Mouse (Mus musculus) C2C12 (cell line): Measurements from ENCODE around the gene Fam71e1. TPM values are rescaled to one million over a fixed set of nuclear protein-coding genes. Genes with fewer than 3 reads are reported as not detected.

Experiments used
- H3K27me3 ChIP-seq: one replicate; pipeline ENCODE4 v1.6.1; 2011; ENCODE audit not compliant: control insufficient read depth, insufficient read depth, insufficient read length
- H3K36me3 ChIP-seq: one replicate; pipeline ENCODE4 v1.6.1; 2011; ENCODE audit not compliant: control insufficient read depth, insufficient read depth
- H3K4me3 ChIP-seq: one replicate; pipeline ENCODE4 v1.5.1; 2011; ENCODE audit warnings: mild to moderate bottlenecking, control low read depth; ENCODE audit not compliant: poor library complexity, insufficient read depth, severe bottlenecking
- H3K79me2 ChIP-seq: one replicate; pipeline ENCODE4 v1.6.1; 2011; ENCODE audit not compliant: control insufficient read depth, insufficient read depth
- H3K79me3 ChIP-seq: one replicate; pipeline ENCODE4 v1.6.1; 2011; ENCODE audit warnings: low read depth, control low read depth
- H3ac ChIP-seq: one replicate; pipeline ENCODE3; 2011; ENCODE audit warnings: low read depth; ENCODE audit not compliant: control insufficient read depth, insufficient read length
- CEBPB ChIP-seq: IDR thresholded peaks from one replicate; pipeline ENCODE4 v1.6.1; 2011; ENCODE audit warnings: low read depth, mild to moderate bottlenecking, control low read depth, moderate library complexity
- CTCF ChIP-seq: IDR thresholded peaks from one replicate; pipeline ENCODE4 v1.5.1; 2011; ENCODE audit not compliant: control insufficient read depth, insufficient read depth, insufficient read length
- FOSL1 ChIP-seq: IDR thresholded peaks from one replicate; pipeline ENCODE4 v1.8.0; 2011; ENCODE audit warnings: mild to moderate bottlenecking, low read length; ENCODE audit not compliant: poor library complexity, insufficient read depth, severe bottlenecking
- MAX ChIP-seq: IDR thresholded peaks from one replicate; pipeline ENCODE4 v1.6.1; 2011; ENCODE audit warnings: mild to moderate bottlenecking, control low read depth
- MYOD1 ChIP-seq: IDR thresholded peaks from one replicate; pipeline ENCODE4 v1.6.1; 2011; ENCODE audit warnings: low read depth; ENCODE audit not compliant: control insufficient read depth, insufficient read length
- MYOG ChIP-seq: IDR thresholded peaks from one replicate; pipeline ENCODE4 v1.6.1; 2011; ENCODE audit not compliant: control insufficient read depth, insufficient read length; ENCODE audit errors: extremely low read depth
- USF1 ChIP-seq: IDR thresholded peaks from one replicate; pipeline ENCODE4 v1.6.1; 2011; ENCODE audit warnings: low read depth, mild to moderate bottlenecking, control low read depth, moderate library complexity
- polyA plus RNA-seq: library from polyadenylated mRNA; unstranded; fragments of >200 nt; fragmentation: generic; extraction: Trizol; gene quantifications from one replicate; pipeline ENCODE4 v1.2.1, GENCODE M21; 2012; ENCODE audit warnings: missing spikeins

The Fam71e1 gene
- polyA plus RNA-seq, 1 experiment: 0.95 TPM

DNA sequence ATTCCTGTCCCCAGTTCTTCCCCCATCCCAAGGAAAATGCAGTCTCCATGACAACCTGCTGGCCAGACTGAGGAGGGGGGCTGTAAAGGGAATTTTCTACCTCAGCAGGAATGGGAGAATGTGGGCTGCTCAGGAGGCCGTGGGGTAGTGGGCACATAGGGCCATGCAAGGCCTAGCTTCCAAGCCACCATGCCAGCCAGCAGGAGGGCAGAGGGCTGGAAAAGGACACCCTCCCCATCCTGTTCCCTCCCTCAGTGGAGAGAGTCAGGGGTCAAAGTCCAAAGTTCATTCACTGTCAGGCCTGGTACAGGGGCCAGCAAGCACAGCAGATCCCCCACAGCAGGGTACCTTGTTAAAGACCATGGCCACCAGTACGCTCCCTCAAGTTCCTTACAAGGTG lies 31.3 kb upstream of the Fam71e1 start, which contains the start of gene Aspdh:
TSS of gene Aspdh (plus strand) at position 281 of the 400 bp plus-strand sequence.
- Histone ChIP-seq H3K79me3 (no peaks in the 10 kb centered on the region), H3K79me2 (no peaks in the 10 kb centered on the region), H3K27me3 (peaks cover 46% of the 10 kb centered on the region), H3K4me3 (no peak within 1 kb of the TSS), H3K36me3 (no peaks in the 10 kb centered on the region), H3ac (no peak within 1 kb of the TSS)
- no peak for TF ChIP-seq MYOG
- no peak for TF ChIP-seq MAX
- no peak for TF ChIP-seq CEBPB
- TF ChIP-seq FOSL1: no peak
- no peak for TF ChIP-seq CTCF
- TF ChIP-seq MYOD1: no peak
- no peak for TF ChIP-seq USF1

DNA sequence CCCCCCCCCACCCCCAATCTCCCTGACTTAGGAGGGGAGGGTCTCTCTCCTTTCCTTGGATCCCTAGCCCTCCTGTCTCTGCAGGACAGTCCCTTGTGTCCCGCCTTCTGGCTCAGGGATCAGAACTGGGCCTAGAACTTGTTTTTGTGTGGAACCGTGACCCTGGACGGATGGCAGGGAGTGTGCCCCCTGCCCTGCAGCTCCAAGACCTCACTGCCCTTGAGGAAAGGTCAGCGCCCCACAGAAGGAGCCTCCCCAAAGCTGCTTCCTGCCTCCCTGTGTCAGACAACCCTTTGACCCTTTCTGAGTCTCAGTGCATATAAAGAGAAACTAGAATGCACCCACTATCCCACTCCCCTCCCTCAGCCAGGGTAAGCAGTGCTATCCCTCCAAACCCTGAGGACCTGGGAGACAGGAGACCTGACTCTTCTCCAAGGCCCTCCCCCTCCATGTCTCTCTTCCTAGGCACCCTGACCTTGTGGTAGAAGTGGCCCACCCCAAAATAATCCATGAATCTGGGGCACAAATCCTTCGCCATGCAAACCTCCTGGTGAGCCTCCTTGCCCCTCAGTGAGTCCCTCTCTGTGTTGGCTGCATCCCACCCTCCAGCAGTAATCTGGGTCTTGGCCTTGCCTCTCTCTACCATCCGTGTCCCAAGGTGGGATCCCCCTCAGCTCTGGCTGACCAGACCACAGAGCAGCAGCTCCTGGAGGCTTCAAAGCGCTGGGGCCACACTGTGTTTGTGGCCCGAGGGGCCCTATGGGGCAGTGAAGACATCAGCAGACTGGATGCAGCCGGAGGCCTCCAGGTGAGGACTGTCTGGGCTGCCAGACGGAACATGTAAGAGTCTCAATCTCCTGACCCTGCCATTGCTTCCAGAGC lies 30.1 kb upstream of the Fam71e1 start:
- no peaks in the 10 kb centered on the region for H3K36me3 ChIP-seq
- peaks cover 35% of the 10 kb centered on the region for H3K27me3 ChIP-seq
- no peaks in the 10 kb centered on the region for H3K79me3 ChIP-seq
- H3K4me3 ChIP-seq: no peak overlapping the region
- H3ac ChIP-seq: no peak overlapping the region
- TF ChIP-seq USF1: no peak
- TF ChIP-seq MYOD1: no peak
- TF ChIP-seq CTCF: no peak
- no peak for TF ChIP-seq MAX
- TF ChIP-seq CEBPB: no peak
- no peak for TF ChIP-seq FOSL1
- TF ChIP-seq MYOG: no peak
- H3K79me2 ChIP-seq: no peaks in the 10 kb centered on the region

DNA sequence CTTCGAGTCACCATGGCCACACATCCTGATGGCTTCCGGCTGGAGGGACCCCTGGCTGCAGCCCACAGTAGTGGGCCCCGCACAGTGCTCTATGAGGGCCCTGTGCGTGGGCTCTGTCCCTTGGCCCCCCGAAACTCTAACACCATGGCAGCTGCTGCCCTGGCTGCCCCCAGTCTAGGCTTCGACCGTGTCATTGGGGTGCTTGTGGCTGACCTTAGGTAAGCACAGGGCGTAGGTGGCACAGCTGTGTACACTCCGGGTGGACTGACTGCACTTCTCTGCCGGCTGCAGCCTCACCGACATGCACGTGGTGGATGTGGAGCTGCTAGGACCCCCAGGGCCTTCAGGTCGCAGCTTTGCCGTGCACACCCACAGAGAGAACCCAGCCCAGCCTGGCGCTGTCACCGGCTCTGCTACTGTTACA lies 29.5 kb upstream of the Fam71e1 start:
- TF ChIP-seq USF1 (no peak), MAX (no peak), MYOD1 (no peak), CTCF (no peak), CEBPB (no peak), MYOG (no peak), FOSL1 (no peak)
- H3K27me3 ChIP-seq: peaks cover 28% of the 10 kb centered on the region
- no peak overlapping the region for H3ac ChIP-seq
- no peak overlapping the region for H3K4me3 ChIP-seq
- H3K79me2 ChIP-seq: no peaks in the 10 kb centered on the region
- H3K36me3 ChIP-seq: no peaks in the 10 kb centered on the region
- H3K79me3 ChIP-seq: no peaks in the 10 kb centered on the region

DNA sequence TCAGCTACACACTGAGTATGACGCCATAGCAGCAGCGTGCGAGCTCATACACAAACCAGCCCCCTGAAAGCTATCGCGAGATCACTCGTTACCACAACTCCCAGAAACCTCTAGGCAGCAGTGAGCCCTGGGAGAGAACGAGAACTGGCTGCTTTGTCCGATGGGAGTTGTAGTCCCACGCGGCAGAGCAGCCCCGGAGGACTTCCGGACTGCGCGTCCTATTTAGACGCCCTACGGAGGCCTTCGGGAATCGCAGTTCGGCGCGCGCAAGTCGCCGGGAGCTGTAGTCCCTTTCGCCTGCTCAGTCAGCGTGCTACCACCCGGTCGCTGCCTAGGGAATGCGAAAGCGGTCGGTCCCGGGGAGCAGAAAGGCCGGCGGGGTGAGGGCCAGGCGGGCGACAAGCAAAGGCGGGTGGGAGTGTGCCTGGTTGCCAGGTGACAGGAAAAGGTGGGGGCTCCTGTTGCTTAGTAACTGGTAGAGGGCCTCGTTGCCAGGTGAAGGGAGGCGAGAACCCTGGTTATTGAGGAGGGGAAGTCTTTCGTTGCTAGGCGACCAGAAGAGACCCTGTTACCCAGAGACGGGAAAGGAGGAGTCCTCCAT lies 28.5 kb upstream of the Fam71e1 start, which contains the start of gene Josd2:
TSS of gene Josd2 (plus strand) at position 170 of the 601 bp plus-strand sequence.
- Histone ChIP-seq H3K79me3 (no peaks in the 10 kb centered on the region), H3ac (peak within 1 kb of the TSS; percentile 73), H3K27me3 (peaks cover 18% of the 10 kb centered on the region), H3K4me3 (peak within 1 kb of the TSS; percentile 63), H3K79me2 (no peaks in the 10 kb centered on the region), H3K36me3 (no peaks in the 10 kb centered on the region)
- peak; percentile 74 for TF ChIP-seq MAX
- TF ChIP-seq FOSL1: no peak

DNA sequence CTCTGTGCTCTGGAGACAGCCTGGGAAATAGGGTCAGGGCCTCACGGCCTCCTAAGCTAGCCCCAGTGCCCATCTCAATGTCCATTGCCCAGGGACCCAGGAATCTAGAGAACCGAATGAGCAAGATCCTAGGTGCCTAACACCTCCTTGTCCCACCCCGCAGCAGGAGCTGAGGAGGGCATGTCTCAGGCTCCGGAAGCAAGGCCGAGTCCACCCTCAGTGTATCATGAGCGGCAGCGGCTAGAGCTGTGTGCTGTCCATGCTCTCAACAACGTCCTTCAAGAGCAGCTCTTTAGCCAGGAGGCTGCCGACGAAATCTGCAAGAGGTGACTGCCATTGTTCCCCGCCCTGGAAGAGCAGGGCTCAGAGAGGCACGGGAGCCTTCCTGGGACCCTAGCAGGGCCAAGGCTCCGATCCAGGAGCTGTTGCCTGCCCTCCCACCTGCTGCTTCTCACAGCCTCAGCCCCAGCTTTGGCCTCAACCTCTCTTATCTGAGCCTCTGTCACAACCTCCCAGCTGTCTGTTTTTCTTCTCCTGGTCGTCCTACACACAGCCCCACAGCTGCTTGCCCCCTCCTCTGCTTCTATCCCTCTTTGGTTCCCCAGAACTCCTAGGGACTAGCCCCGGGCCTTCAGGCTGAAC lies 27.6 kb upstream of the Fam71e1 start:
- no peaks in the 10 kb centered on the region for H3K36me3 ChIP-seq
- H3ac ChIP-seq: peak overlapping the region; percentile 73
- no peak for TF ChIP-seq MAX
- no peaks in the 10 kb centered on the region for H3K79me2 ChIP-seq
- no peaks in the 10 kb centered on the region for H3K79me3 ChIP-seq
- H3K27me3 ChIP-seq: peaks cover 10% of the 10 kb centered on the region
- H3K4me3 ChIP-seq: peak overlapping the region; percentile 63
